Mouse (Mus musculus) small intestine, adult 2 months (tissue): Measurements from ENCODE around the gene Zhx3.

Experiments
- CTCF ChIP-seq: fragments of 200-500 bp; IDR thresholded peaks from 2 replicates; pipeline ENCODE4 v1.5.1; 2012; ENCODE audit warnings: low read depth, mild to moderate bottlenecking, control low read depth, inconsistent platforms, low read length, moderate library complexity, mixed read lengths; ENCODE audit not compliant: insufficient replicate concordance, insufficient read length; ENCODE audit errors: extremely low read depth
- POLR2A ChIP-seq: fragments of 200-500 bp; IDR thresholded peaks from 2 replicates; pipeline ENCODE4 v1.6.1; 2012; ENCODE audit warnings: low read depth, mild to moderate bottlenecking, control low read depth, inconsistent platforms, low read length, moderate library complexity

DNA sequence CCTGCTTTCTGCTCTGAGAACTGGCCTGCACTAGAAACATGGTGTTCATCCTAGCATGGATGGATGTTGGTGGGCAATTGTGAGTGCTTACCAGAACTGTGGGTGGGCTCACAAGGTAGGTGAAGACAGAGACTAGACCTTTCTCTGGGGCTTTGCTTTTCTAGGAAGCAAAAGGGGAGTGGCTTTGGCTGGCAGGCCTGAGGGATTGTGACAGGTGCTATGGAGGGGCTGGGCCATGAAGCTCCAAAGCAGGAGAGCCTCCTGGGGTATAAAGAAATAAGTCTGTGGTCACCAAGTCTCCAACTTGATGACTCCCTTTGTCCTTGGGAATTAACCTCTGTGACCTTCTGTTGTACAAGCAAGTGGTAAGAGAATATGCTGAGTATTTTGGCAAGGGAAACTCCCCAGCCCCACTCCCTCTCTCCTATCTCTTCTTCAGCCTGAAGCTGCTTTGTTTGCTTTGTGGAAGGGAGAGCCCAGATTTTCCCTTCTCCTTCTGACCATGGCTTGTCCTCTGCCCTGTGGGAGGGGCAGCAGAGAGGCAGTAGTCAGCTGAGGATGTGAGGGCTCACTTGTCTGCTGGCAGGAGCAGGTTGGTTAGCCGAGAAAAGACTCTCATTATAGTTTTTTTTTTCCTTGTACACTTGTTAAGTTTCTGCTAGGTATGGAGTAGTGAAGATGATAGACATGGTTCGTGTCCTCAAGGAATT lies 133.0 kb downstream of the Zhx3 start:
- no peak for TF ChIP-seq CTCF
- TF ChIP-seq POLR2A: no peak
